Mouse (Mus musculus): ENCODE data around the gene Rhpn2. TPM values are rescaled to one million over a fixed set of nuclear protein-coding genes. Genes with fewer than 3 reads are reported as not detected.

The Rhpn2 gene
- total RNA-seq, 1 experiment from 2014 or later = 0.46 TPM

GRCm38 (mm10) chr7:35382706-35383353 lies 48.9 kb downstream of the Rhpn2 start:
- peak; percentile 30; the same call in 1 of the 2 replicates for ATAC-seq (replicated peaks; ENCODE audit: low read depth, poor library complexity, severe bottlenecking)

- peak; percentile 39; the same call in 1 of the 2 replicates for ATAC-seq (replicated peaks; ENCODE audit: low read depth, poor library complexity, severe bottlenecking)
These were observed 52.6 kb downstream of the Rhpn2 start for GRCm38 (mm10) chr7:35386525-35386952.

GRCm38 (mm10) chr7:35388694-35389093 lies 54.7 kb downstream of the Rhpn2 start:
- ATAC-seq (replicated peaks; ENCODE audit: low read depth, poor library complexity, severe bottlenecking) = no peak

GRCm38 (mm10) chr7:35392935-35393334 lies 59.0 kb downstream of the Rhpn2 start:
- no peak for ATAC-seq (replicated peaks; ENCODE audit: low read depth, poor library complexity, severe bottlenecking)

- ATAC-seq (replicated peaks; ENCODE audit: low read depth, poor library complexity, severe bottlenecking) = peak; percentile 26
These were observed 61.9 kb downstream of the Rhpn2 start for GRCm38 (mm10) chr7:35395734-35396456.

- ATAC-seq (replicated peaks; ENCODE audit: low read depth, poor library complexity, severe bottlenecking) = peak; percentile 97
These were observed 62.7 kb downstream of the Rhpn2 start, which contains the start of the genes Faap24 and Cep89 for GRCm38 (mm10) chr7:35396542-35397168. TSS of gene Faap24 (minus strand) at chr7:35396836. TSS of gene Cep89 (plus strand) at chr7:35397035.

GRCm38 (mm10) chr7:35401169-35401568 lies 67.2 kb downstream of the Rhpn2 start:
- ATAC-seq (replicated peaks; ENCODE audit: low read depth, poor library complexity, severe bottlenecking) = no peak

- no peak for ATAC-seq (replicated peaks; ENCODE audit: low read depth, poor library complexity, severe bottlenecking)
These were observed 81.3 kb downstream of the Rhpn2 start for GRCm38 (mm10) chr7:35415226-35415625.

GRCm38 (mm10) chr7:35415801-35416653 lies 82.1 kb downstream of the Rhpn2 start:
- no peak for ATAC-seq (replicated peaks; ENCODE audit: low read depth, poor library complexity, severe bottlenecking)

GRCm38 (mm10) chr7:35416654-35416948 lies 82.6 kb downstream of the Rhpn2 start:
- ATAC-seq (replicated peaks; ENCODE audit: low read depth, poor library complexity, severe bottlenecking) = no peak

- no peak for ATAC-seq (replicated peaks; ENCODE audit: low read depth, poor library complexity, severe bottlenecking)
These were observed 89.1 kb downstream of the Rhpn2 start for GRCm38 (mm10) chr7:35423071-35423470.

GRCm38 (mm10) chr7:35428146-35428545 lies 94.2 kb downstream of the Rhpn2 start:
- ATAC-seq (replicated peaks; ENCODE audit: low read depth, poor library complexity, severe bottlenecking) = no peak

- ATAC-seq (replicated peaks; ENCODE audit: low read depth, poor library complexity, severe bottlenecking) = no peak
These were observed 101.3 kb downstream of the Rhpn2 start for GRCm38 (mm10) chr7:35435266-35435665.

Other genes with a start within 250 kb of the Rhpn2 start
- gene Cebpa, start 214.9 kb upstream of the Rhpn2 start, total RNA-seq (2017) = 14.3 and 19.7 TPM in 2 replicates
- gene Slc7a10, start 147.8 kb upstream of the Rhpn2 start, total RNA-seq (2017) = not detected in 2 replicates
- gene Lrp3, start 118.7 kb upstream of the Rhpn2 start, total RNA-seq (2017) = 0.14 TPM in 1 of 2 replicates, not detected in the other
- 16.6 and 19.0 TPM in 2 replicates for gene Gpatch1, start 15.7 kb upstream of the Rhpn2 start, total RNA-seq (2017)
- gene Faap24, start 62.7 kb downstream of the Rhpn2 start, total RNA-seq (2017) = 12.1 and 12.5 TPM in 2 replicates
- 10.1 and 10.6 TPM in 2 replicates for gene Cep89, start 62.9 kb downstream of the Rhpn2 start, total RNA-seq (2017)
- gene Slc7a9, start 114.6 kb downstream of the Rhpn2 start, total RNA-seq (2017) = not detected in 2 replicates
- gene Tdrd12, start 203.6 kb downstream of the Rhpn2 start, total RNA-seq (2017) = not detected in 2 replicates
- 50.9 and 53.3 TPM in 2 replicates for gene Nudt19, start 222.1 kb downstream of the Rhpn2 start, total RNA-seq (2017)

Data from common myeloid progenitor, adult 5-6 weeks (primary cell).